Mouse (Mus musculus) liver, embryonic 14.5 days (tissue): ENCODE data around the gene Vac14. TPM values are rescaled to one million over a fixed set of nuclear protein-coding genes. Genes with fewer than 3 reads are reported as not detected.

Experiments
- ATAC-seq: fragments of 200-750 bp; cut with Nextera tagmentation; 2 replicates; pipeline ENCODE4 v1.8.0; 2017; ENCODE audit warnings: moderate number of reproducible peaks, mild to moderate bottlenecking, moderate library complexity; ENCODE audit not compliant: insufficient read depth
- DNase-seq, 3 experiments: peaks; one replicate each; pipeline ENCODE4 v3.0.0-alpha.2; 2012 to 2013; ENCODE audit warnings: low read depth in 3 of 3, low spot score in 3 of 3
- H3K27ac ChIP-seq: fragments of 300-500 bp; sonication (generic); 2 replicates; pipeline ENCODE4 v1.5.1; 2014; ENCODE audit warnings: moderate library complexity, mild to moderate bottlenecking, control low read depth, inconsistent platforms
- H3K27me3 ChIP-seq: fragments of 300-500 bp; sonication (generic); 2 replicates; pipeline ENCODE4 v1.6.1; 2014; ENCODE audit warnings: mild to moderate bottlenecking, low read length, moderate library complexity; ENCODE audit not compliant: control insufficient read depth, insufficient read depth
- H3K36me3 ChIP-seq: fragments of 300-500 bp; sonication (generic); replicated peaks from 2 replicates; pipeline ENCODE4 v1.6.1; 2014; ENCODE audit warnings: low read depth; ENCODE audit not compliant: control insufficient read depth, insufficient read depth
- H3K4me1 ChIP-seq, 2 experiments: fragments of 200-500 bp in 1 of 2; fragments of 300-500 bp in 1 of 2; sonication (generic) in 1 of 2; replicated peaks; 2 replicates each; pipeline ENCODE4 v1.6.1; 2012 to 2014; ENCODE audit warnings: antibody characterized with exemption in 1 of 2, inconsistent platforms in 1 of 2, low read length in 1 of 2; ENCODE audit not compliant: control insufficient read depth in 2 of 2, insufficient read depth in 2 of 2
- H3K4me2 ChIP-seq: fragments of 300-500 bp; sonication (generic); 2 replicates; pipeline ENCODE4 v1.6.1; 2014; ENCODE audit warnings: low read depth, mild to moderate bottlenecking, control low read depth, moderate library complexity
- H3K4me3 ChIP-seq, 2 experiments: fragments of 200-500 bp in 1 of 2; fragments of 300-500 bp in 1 of 2; sonication (generic) in 1 of 2; 2 replicates each; pipeline ENCODE4 v1.5.1; 2012 to 2014; ENCODE audit warnings: low read depth in 2 of 2, low read length in 2 of 2, mild to moderate bottlenecking in 2 of 2, control low read depth in 1 of 2, inconsistent platforms in 1 of 2, moderate library complexity in 1 of 2; ENCODE audit not compliant: insufficient read depth in 1 of 2
- H3K9ac ChIP-seq: fragments of 300-500 bp; sonication (generic); replicated peaks from 2 replicates; pipeline ENCODE4 v1.6.1; 2014; ENCODE audit warnings: mild to moderate bottlenecking, control low read depth, moderate library complexity
- H3K9me3 ChIP-seq: fragments of 300-500 bp; sonication (generic); 2 replicates; pipeline ENCODE4 v1.6.1; 2016; ENCODE audit warnings: low read length, mixed read lengths; ENCODE audit not compliant: control insufficient read depth
- CTCF ChIP-seq: IDR thresholded peaks from 2 replicates; pipeline ENCODE4 v1.5.1; 2016; ENCODE audit warnings: antibody characterized with exemption, low read depth, control low read depth
- EP300 ChIP-seq: IDR thresholded peaks from 2 replicates; pipeline ENCODE4 v1.6.1; 2016; ENCODE audit warnings: antibody characterized with exemption, low read depth
- WGBS: fragments of 180-500 bp; shearing (Covaris S2); extraction: QIAGEN DNeasy Blood & Tissue Kit; methylation state at CpG from one replicate; pipeline ENCODE4 v1.1.7; 2014; ENCODE audit not compliant: insufficient replicate concordance; 5-methylcytosine and 5-hydroxymethylcytosine counted together
- polyA plus RNA-seq, 2 experiments: library from polyadenylated mRNA; depleted of rRNA in 1 of 2; stranded (reverse) in 1 of 2; unstranded in 1 of 2; fragments of >200 nt; fragmentation: Nextera tagmentation in 1 of 2; extraction: Ambion mirVana in 1 of 2; gene quantifications; 2 replicates each; pipeline versions ENCODE4 v1.2.1 to v1.2.3; 2012 to 2014

Gene Vac14
- polyA plus RNA-seq, 2 experiments: 11.2 to 14.8 TPM

DNA sequence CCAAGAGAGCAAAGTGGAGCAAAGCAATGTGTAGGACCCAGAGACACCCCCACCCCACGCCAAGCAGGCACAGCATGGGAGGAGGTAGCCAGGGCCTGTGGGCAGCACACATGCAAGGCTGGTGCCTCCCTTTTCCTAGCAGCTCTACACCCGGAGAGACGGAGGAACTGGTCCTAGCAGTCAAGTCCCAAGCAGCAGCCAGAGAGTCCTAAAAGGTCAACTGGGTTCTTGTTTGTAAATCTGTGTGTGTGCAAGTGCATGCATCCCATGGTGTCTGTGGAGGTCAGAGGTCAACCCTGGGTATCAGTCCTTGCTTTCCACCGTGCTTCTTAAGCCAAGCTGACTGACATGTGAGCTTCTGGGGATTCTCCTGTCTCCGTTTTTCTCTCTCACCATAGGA lies 75.8 kb downstream of the Vac14 start:
- no peaks in the 10 kb centered on the region for H3K9me3 ChIP-seq
- TF ChIP-seq CTCF: no peak
- TF ChIP-seq EP300: no peak
- no peaks in the 10 kb centered on the region for H3K36me3 ChIP-seq
- ATAC-seq (no peak), DNase-seq (no peak)
- no peak overlapping the region for H3K4me2 ChIP-seq
- 68% methylated on average over 5 of the region's 5 CpGs for WGBS
- H3K27me3 ChIP-seq: no peaks in the 10 kb centered on the region
- H3K4me1 ChIP-seq: peaks cover 0 to 2% of the 10 kb centered on the region in 2 experiments; a peak in 1 of 4 replicates
- no peak overlapping the region for H3K9ac ChIP-seq
- no peak overlapping the region for H3K4me3 ChIP-seq
- no peak overlapping the region for H3K27ac ChIP-seq

DNA sequence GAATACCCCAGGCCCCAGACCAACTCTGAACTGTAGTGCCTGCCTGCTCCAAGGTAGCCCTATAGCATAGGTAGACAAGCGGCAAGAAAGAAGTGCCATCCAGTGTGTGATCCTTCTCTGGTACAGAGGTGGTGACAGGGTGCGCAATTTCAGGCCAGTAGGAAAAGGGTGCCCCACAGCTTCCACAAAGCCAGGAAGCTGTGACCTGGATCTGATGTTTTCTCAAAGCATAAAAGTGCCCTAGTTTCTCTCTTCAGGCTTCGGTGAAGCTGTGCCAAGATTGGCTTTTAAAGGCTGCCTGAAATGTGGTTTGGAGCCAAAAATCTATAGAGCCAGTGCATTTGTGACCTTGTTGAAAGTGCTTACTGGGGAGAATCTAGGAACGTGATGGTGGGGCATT lies 76.4 kb downstream of the Vac14 start:
- DNase-seq (no peak), ATAC-seq (no peak)
- Histone ChIP-seq H3K4me3 (no peak overlapping the region), H3K4me1 (no peaks in the 10 kb centered on the region), H3K27me3 (no peaks in the 10 kb centered on the region), H3K4me2 (no peak overlapping the region), H3K9ac (no peak overlapping the region), H3K27ac (no peak overlapping the region), H3K9me3 (no peaks in the 10 kb centered on the region), H3K36me3 (no peaks in the 10 kb centered on the region)
- WGBS: 82% methylated on average over 4 of the region's 4 CpGs
- TF ChIP-seq EP300: no peak
- no peak for TF ChIP-seq CTCF

DNA sequence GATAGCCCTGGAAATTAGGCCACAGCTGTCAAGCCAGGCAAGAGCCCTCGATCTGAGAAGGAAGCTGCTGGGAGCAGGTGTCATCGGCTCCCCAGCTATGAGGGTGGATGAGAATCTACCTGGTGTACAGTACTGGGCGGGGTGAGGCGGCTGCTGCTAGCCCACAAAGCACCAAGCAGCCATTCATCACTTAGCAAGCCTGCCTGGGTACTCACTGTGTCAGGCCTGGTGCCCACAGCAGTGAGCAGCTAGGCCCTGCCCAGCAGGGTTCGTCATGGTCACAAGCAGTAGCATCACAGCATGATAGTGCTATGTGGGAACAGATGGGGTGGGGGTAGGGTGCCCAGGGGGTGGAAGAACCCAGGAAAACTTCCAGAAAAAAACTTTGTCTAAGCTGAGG lies 77.0 kb downstream of the Vac14 start:
- Histone ChIP-seq H3K4me2 (no peak overlapping the region), H3K4me1 (no peaks in the 10 kb centered on the region), H3K36me3 (no peaks in the 10 kb centered on the region), H3K9ac (no peak overlapping the region), H3K4me3 (no peak overlapping the region), H3K27ac (no peak overlapping the region), H3K9me3 (no peaks in the 10 kb centered on the region), H3K27me3 (no peaks in the 10 kb centered on the region)
- ATAC-seq: no peak
- DNase-seq: no peak
- 75% methylated on average over 5 of the region's 5 CpGs for WGBS
- TF ChIP-seq CTCF: no peak
- TF ChIP-seq EP300: no peak

DNA sequence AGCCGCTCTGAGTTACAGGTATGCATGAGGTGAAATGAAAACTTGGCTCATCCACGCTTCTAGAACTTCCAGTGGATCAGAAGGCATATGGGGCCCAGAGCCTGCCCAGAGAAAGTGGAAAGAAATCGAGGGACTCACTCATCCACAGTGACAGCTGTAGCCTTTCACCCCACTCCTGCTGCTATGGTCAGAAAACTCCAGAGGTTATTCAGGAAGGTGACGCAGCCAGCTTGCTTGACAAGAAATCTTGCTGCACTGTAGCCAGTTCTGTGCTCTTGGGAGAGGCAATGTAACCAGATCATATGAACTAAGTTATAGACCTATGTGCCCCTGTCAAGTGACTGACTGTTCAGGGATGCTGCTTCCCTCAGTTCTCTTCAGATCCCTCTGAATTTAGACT lies 77.7 kb downstream of the Vac14 start:
- no peak overlapping the region for H3K4me3 ChIP-seq
- no peaks in the 10 kb centered on the region for H3K4me1 ChIP-seq
- H3K27me3 ChIP-seq: no peaks in the 10 kb centered on the region
- TF ChIP-seq CTCF (no peak), EP300 (no peak)
- no peaks in the 10 kb centered on the region for H3K36me3 ChIP-seq
- no peaks in the 10 kb centered on the region for H3K9me3 ChIP-seq
- H3K27ac ChIP-seq: no peak overlapping the region
- DNase-seq: no peak
- no peak overlapping the region for H3K9ac ChIP-seq
- no peak for ATAC-seq
- no peak overlapping the region for H3K4me2 ChIP-seq
- WGBS: 75% methylated on average over 4 of the region's 4 CpGs

DNA sequence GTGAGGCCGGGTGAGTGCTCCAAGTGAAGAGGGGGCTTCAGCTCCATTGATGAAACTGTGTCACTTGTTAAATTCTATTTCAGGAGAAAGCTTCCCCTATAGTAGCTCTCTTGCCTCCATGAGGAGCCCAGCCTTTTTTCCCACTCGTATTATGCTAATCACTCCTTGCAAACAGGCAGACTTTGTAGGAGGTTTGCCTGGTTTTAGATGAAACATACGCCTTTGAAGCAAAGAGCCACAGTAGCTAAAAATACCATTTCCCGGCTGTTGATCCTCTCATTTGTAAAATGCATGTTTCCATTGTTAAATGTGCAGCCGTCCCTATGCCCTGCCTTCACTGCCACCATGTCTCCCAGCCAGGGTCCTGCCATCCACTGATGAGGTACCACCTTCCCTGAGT lies 79.2 kb downstream of the Vac14 start:
- no peaks in the 10 kb centered on the region for H3K27me3 ChIP-seq
- no peak for DNase-seq
- H3K4me2 ChIP-seq: no peak overlapping the region
- H3K27ac ChIP-seq: no peak overlapping the region
- no peak for ATAC-seq
- no peak for TF ChIP-seq CTCF
- TF ChIP-seq EP300: no peak
- WGBS: 78% methylated on average over 5 of the region's 5 CpGs
- H3K4me1 ChIP-seq: no peaks in the 10 kb centered on the region
- H3K4me3 ChIP-seq: no peak overlapping the region
- H3K9ac ChIP-seq: no peak overlapping the region
- H3K9me3 ChIP-seq: no peaks in the 10 kb centered on the region
- no peaks in the 10 kb centered on the region for H3K36me3 ChIP-seq

DNA sequence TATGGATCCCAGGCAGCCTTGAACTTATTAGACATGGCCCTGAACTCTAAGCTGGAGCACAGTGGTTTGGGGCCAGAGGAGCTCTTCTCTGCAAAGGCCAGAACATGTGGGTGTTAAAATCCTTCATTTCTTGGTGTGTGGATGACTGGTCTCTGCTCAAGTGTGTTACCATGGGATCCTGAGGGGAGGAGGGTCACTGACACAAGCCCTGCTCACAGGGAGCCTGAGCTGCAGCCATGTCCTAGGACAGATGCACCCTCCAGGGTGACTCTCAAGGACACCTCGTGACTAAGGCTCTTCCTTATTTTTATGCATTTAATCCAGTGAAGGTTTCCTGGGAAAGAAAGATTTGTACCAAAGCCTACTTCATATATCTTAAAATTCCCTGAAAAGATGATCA lies 79.7 kb downstream of the Vac14 start:
- Histone ChIP-seq H3K4me2 (no peak overlapping the region), H3K27ac (no peak overlapping the region), H3K9ac (no peak overlapping the region), H3K4me1 (no peaks in the 10 kb centered on the region), H3K27me3 (no peaks in the 10 kb centered on the region), H3K4me3 (no peak overlapping the region), H3K36me3 (no peaks in the 10 kb centered on the region), H3K9me3 (no peaks in the 10 kb centered on the region)
- 71% methylated on average over 1 of the region's 1 CpGs for WGBS
- DNase-seq (no peak), ATAC-seq (no peak)
- TF ChIP-seq CTCF: no peak
- TF ChIP-seq EP300: no peak
